Mouse (Mus musculus): ENCODE data around the gene Rgl1. TPM values are rescaled to one million over a fixed set of nuclear protein-coding genes. Genes with fewer than 3 reads are reported as not detected.

The Rgl1 gene
- polyA plus RNA-seq (2012; ENCODE audit: insufficient read depth, low replicate concordance) = 1.1 and 2.7 TPM in 2 replicates

GRCm38 (mm10) chr1:152766032-152766772, at the start of gene Rgl1, which contains the start of gene Arpc5:
Rgl1 (minus strand) TSS chr1:152766351.
Arpc5 (plus strand) TSS chr1:152766542.
- H3K27me3 ChIP-seq (replicated peaks) = peaks cover 17% of the 10 kb centered on the region
- peak within 1 kb of the TSS; percentile 97 for H3K4me3 ChIP-seq (replicated peaks)
- TF ChIP-seq FLI1 (IDR thresholded peaks at IDR 0.05; ENCODE audit: low read length) = no peak
- TF ChIP-seq GATA1 (IDR thresholded peaks at IDR 0.05; ENCODE audit: borderline replicate concordance, low read length) = no peak
- no peaks in the 10 kb centered on the region for H3K9me3 ChIP-seq
- peaks cover 31% of the 10 kb centered on the region for H3K36me3 ChIP-seq (replicated peaks; ENCODE audit: low read length)
- H3K4me1 ChIP-seq = peaks cover 28% of the 10 kb centered on the region

GRCm38 (mm10) chr1:152815265-152815701, 49.1 kb upstream of the Rgl1 start:
- H3K4me3 ChIP-seq (replicated peaks) = no peak overlapping the region
- TF ChIP-seq GATA1 (IDR thresholded peaks at IDR 0.05; ENCODE audit: borderline replicate concordance, low read length) (no peak), FLI1 (IDR thresholded peaks at IDR 0.05; ENCODE audit: low read length) (no peak)
- H3K9me3 ChIP-seq = no peaks in the 10 kb centered on the region
- H3K36me3 ChIP-seq (replicated peaks; ENCODE audit: low read length) = peaks cover 87% of the 10 kb centered on the region
- no peaks in the 10 kb centered on the region for H3K27me3 ChIP-seq (replicated peaks)
- H3K4me1 ChIP-seq = peaks cover 19% of the 10 kb centered on the region

GRCm38 (mm10) chr1:152810533-152811439, 44.6 kb upstream of the Rgl1 start:
- peaks cover 44% of the 10 kb centered on the region for H3K4me1 ChIP-seq
- peaks cover 51% of the 10 kb centered on the region for H3K36me3 ChIP-seq (replicated peaks; ENCODE audit: low read length)

GRCm38 (mm10) chr1:152809541-152810252, 43.5 kb upstream of the Rgl1 start:
- Histone ChIP-seq H3K9me3 (no peaks in the 10 kb centered on the region), H3K4me3 (replicated peaks) (peak overlapping the region; percentile 70), H3K4me1 (peaks cover 48% of the 10 kb centered on the region), H3K27me3 (replicated peaks) (peaks cover 3% of the 10 kb centered on the region), H3K36me3 (replicated peaks; ENCODE audit: low read length) (peaks cover 41% of the 10 kb centered on the region)
- TF ChIP-seq FLI1 (IDR thresholded peaks at IDR 0.05; ENCODE audit: low read length) (no peak), GATA1 (IDR thresholded peaks at IDR 0.05; ENCODE audit: borderline replicate concordance, low read length) (no peak)

More at GRCm38 (mm10) chr1:152810533-152811439, 44.6 kb upstream of the Rgl1 start:
- TF ChIP-seq GATA1 (IDR thresholded peaks at IDR 0.05; ENCODE audit: borderline replicate concordance, low read length) (no peak), FLI1 (IDR thresholded peaks at IDR 0.05; ENCODE audit: low read length) (no peak)
- H3K9me3 ChIP-seq = no peaks in the 10 kb centered on the region
- no peak overlapping the region for H3K4me3 ChIP-seq (replicated peaks)
- no peaks in the 10 kb centered on the region for H3K27me3 ChIP-seq (replicated peaks)

GRCm38 (mm10) chr1:152808392-152808680, 42.2 kb upstream of the Rgl1 start:
- Histone ChIP-seq H3K27me3 (replicated peaks) (peaks cover 4% of the 10 kb centered on the region), H3K4me3 (replicated peaks) (peak overlapping the region; percentile 86), H3K4me1 (peaks cover 46% of the 10 kb centered on the region), H3K9me3 (no peaks in the 10 kb centered on the region), H3K36me3 (replicated peaks; ENCODE audit: low read length) (peaks cover 27% of the 10 kb centered on the region)
- TF ChIP-seq FLI1 (IDR thresholded peaks at IDR 0.05; ENCODE audit: low read length) (no peak), GATA1 (IDR thresholded peaks at IDR 0.05; ENCODE audit: borderline replicate concordance, low read length) (no peak)

- Histone ChIP-seq H3K4me1 (peaks cover 50% of the 10 kb centered on the region), H3K4me3 (replicated peaks) (peak overlapping the region; percentile 86), H3K36me3 (replicated peaks; ENCODE audit: low read length) (peaks cover 24% of the 10 kb centered on the region), H3K27me3 (replicated peaks) (peaks cover 4% of the 10 kb centered on the region), H3K9me3 (no peaks in the 10 kb centered on the region)
- no peak for TF ChIP-seq FLI1 (IDR thresholded peaks at IDR 0.05; ENCODE audit: low read length)
- TF ChIP-seq GATA1 (IDR thresholded peaks at IDR 0.05; ENCODE audit: borderline replicate concordance, low read length) = no peak
Measured at GRCm38 (mm10) chr1:152807619-152808391, 41.7 kb upstream of the Rgl1 start.

- H3K36me3 ChIP-seq (replicated peaks; ENCODE audit: low read length) = peaks cover 4% of the 10 kb centered on the region
- no peak overlapping the region for H3K4me3 ChIP-seq (replicated peaks)
- TF ChIP-seq GATA1 (IDR thresholded peaks at IDR 0.05; ENCODE audit: borderline replicate concordance, low read length) (no peak), FLI1 (IDR thresholded peaks at IDR 0.05; ENCODE audit: low read length) (no peak)
- peaks cover 4% of the 10 kb centered on the region for H3K27me3 ChIP-seq (replicated peaks)
- H3K9me3 ChIP-seq = no peaks in the 10 kb centered on the region
- peaks cover 43% of the 10 kb centered on the region for H3K4me1 ChIP-seq
Measured at GRCm38 (mm10) chr1:152804907-152805306, 38.8 kb upstream of the Rgl1 start.

- H3K9me3 ChIP-seq = no peaks in the 10 kb centered on the region
- TF ChIP-seq GATA1 (IDR thresholded peaks at IDR 0.05; ENCODE audit: borderline replicate concordance, low read length) (no peak), FLI1 (IDR thresholded peaks at IDR 0.05; ENCODE audit: low read length) (no peak)
- peaks cover 4% of the 10 kb centered on the region for H3K27me3 ChIP-seq (replicated peaks)
- no peaks in the 10 kb centered on the region for H3K36me3 ChIP-seq (replicated peaks; ENCODE audit: low read length)
- peaks cover 39% of the 10 kb centered on the region for H3K4me1 ChIP-seq
- no peak overlapping the region for H3K4me3 ChIP-seq (replicated peaks)
Measured at GRCm38 (mm10) chr1:152800633-152801176, 34.6 kb upstream of the Rgl1 start.

All from megakaryocyte, embryonic 14.5 days (primary cell).